Mouse (Mus musculus): ENCODE data around the gene Dennd2a.

Dennd2a gene

DNA sequence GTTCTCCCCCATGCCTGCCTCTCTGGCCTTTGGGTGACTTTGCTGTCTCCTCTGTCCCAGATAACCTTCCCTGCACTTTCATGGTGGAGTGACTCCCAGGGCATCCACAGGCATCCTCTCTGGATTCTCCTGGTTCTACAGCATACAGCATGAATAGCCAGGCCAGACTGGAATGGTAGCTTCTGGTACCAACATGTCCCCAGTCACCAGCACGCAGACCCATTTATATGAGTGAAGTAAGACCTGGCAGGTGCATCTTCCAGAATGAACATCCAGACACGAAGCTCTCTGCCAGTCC is 2.1 kb downstream of the Dennd2a start:
- DNase-seq: no peak

GRCm38 (mm10) chr6:39554888-39555647 is 2.6 kb downstream of the Dennd2a start:
- DNase-seq: no peak

DNA sequence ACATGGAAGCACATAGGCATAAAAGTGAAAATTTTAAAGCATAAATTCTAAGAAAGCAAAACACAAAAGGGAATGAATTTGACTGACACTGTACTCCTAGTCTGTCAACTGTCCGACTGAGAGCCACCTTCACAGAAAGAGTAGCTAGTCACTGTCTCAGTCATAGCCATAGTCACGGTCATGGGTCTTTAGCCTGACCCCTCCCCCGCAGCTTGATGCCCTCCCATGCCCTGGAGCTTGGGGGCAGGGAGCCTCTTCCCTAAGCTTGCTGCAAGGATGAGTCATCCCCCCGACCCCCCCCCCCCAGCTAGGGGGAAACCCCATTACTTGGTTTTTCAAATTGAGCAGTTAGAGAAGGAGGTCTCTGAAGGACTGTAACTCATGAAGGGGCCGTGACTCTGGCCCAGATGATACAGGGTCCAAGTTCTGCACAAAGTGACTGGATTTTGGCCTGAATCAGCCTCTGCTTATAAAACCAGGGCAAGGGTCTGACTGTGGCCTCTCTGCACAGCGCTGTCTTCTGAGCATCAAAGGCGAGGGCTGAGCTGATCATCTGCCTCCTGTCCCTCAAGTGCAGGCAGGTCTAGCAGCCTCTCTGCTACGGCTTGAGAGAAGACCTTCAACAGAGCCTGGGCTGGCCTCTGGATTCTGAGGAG is 5.6 kb downstream of the Dennd2a start:
- no peak for DNase-seq

DNA sequence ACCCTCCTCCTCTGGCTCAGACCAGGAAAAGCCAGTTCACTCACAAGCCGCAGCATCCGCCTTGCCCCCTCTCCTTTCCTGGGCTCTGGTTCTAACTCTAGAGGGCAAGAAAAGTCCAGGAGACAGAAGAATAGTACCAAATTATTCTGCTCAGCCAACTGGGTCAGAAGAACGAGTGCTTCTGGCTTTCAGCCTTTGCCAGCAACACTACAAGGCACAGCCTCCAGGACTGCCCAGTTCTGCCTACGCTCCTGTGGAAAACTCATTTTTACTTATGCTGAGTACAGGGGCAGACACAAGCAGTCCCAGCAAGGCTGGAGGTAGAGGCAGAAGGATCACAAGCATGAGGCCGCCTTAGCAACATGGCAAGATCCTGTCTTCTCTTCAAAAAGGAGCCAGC is 9.6 kb downstream of the Dennd2a start:
- no peak for DNase-seq

DNA sequence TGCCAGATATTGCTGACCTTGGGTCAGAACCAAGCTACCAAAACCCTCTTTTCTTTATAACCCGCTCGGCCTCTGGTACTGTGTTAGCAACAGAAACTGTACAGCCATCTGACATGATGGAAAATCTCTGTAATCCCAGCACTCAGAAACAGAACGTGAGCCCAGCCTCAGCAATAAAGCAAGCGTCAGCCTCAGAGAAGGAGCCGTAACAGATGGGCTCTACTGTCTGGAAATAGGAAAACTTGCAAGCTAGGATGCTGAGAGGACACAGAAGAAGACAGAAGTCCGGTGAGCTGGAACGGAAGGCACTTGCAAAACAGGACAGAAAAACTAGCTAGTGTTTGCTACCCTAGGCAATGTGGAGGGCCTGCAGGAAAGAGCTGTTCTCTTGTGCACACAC is 12.2 kb downstream of the Dennd2a start:
- DNase-seq: no peak

- DNase-seq: peak; percentile 54
Observed at GRCm38 (mm10) chr6:39543769-39544420, 13.8 kb downstream of the Dennd2a start.

DNA sequence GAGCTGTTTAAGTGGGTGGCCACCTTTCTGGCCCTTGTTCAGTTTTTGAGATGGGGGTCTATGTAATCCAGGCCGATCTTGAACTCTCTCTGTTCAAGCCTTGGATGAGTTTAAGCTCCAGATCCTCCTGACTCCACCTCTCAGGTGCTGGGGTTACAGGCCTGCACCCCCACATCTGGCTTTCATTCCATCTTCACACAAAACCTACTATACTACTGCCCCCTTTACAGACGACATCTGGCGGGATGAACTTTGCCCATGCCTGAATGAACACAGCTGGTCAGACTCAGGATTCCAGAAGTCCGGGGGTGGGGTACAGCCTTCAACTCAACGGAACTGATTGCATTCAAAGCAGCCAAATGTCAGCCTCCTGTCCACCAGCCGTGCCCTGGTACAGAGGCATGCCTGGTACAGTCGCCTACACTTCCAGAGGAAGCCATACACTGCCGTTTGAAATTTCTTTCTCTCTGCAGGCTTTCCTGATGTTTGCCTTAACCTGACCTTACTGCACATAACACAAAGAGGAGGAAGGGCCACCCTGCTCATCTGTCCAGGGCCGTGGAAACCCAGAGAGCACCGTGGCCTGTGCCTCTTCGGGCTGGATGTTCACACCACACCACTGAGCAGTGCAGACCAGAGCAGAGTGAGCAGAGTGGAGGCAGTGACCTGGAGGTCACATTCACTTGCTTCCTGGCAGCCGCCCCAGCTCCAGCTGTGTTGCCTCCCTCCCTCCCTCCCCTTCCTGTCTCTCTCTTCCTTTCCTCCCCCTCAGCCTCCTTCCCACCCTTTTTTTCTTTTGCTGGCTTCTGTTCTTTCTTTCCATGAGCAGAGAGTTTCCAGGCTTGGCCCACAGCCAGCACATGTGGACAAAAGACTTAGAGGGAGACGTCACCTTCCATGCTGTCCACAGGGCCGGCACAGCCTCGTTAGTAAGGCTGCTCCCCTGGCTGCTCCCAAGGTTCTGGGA is 14.8 kb downstream of the Dennd2a start:
- peak; percentile 79 for DNase-seq

GRCm38 (mm10) chr6:39540563-39540962 is 17.1 kb downstream of the Dennd2a start:
- no peak for DNase-seq

DNA sequence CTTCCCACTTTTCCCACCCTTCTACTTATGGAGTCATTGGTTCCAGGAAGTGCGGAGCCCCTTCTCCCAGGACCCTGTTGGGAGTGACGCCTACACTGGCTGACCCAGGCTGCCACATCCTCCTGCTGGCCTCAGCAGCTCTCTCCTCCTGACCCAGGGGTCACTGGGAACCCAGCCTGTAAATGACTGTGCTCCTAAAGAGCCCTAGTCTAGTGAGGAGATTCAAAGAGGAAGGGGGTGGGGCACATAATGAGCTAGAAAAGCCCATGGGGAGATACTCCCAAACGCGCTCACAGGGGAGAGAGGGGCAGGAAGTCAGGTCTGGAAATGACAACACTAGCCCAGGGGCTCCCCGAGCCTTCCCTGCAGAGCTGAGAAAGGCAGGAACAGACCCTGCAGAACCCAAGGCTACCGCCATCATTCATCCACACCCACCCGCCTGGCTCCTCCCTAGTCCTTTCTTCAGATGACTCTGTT is 17.9 kb downstream of the Dennd2a start:
- peak; percentile 58 for DNase-seq

GRCm38 (mm10) chr6:39538227-39538626 is 19.4 kb downstream of the Dennd2a start:
- no peak for DNase-seq

DNA sequence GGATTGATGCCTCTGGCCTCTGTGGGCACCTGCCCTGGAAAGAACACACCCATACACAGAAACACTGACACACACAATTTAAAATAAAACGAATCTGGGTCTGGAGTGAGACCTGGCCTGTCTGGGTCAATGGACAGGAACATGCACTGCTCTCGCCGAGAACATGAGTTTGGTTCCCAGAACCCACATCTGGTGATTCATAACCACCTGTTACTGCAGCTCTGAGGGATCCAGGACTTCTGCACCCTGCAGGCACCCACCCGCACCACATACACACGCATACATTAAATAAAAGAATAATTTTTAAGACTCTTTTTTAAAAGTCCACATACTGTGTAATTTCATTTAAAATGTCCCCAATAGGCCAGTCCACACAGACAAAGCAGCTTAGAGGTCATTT is 20.4 kb downstream of the Dennd2a start:
- no peak for DNase-seq

GRCm38 (mm10) chr6:39536621-39537020 is 21.0 kb downstream of the Dennd2a start:
- no peak for DNase-seq

DNA sequence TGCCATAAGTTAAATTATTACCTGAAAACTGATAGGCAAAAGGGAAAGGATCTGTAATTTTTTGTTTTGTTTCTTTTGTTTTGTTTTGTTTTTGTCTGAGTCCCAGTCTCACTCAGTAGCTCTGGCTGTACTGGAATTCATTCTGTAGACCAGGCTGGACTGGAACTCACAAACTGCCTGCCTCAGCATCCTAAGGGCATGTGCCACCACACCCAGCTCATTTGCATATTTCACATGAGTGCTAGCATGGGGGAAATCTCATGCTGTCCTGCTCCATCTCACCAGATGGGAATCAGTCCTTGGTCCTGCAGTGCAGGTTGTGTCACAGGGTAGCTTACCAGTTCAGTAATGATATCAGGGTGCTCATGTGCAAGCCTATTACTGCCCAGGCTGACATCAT is 22.7 kb downstream of the Dennd2a start:
- DNase-seq: no peak

- peak; percentile 71 for DNase-seq
Observed at GRCm38 (mm10) chr6:39528671-39529535, 28.8 kb downstream of the Dennd2a start.

DNA sequence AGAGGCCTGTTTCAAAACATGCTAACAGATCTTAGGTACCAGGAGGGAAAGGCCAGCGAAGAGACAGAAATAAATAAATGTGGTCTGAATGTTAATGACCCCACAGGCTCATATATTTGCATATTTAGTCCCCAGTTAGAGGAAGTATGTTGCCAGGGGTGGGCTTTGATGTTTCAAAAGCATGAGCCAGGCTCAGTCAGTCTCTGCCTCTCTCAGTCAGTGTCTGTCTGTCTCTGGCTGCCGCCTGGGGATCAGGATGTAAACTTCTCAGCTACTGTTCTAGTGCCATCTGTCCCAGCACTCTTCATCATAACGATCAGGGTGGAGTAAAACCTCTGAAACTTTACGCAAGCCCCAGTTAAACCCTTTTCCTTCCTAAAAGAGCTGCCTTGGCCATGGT is 29.9 kb downstream of the Dennd2a start:
- DNase-seq: no peak

GRCm38 (mm10) chr6:39527337-39527784 is 30.3 kb downstream of the Dennd2a start:
- DNase-seq: peak; percentile 27

- no peak for DNase-seq
Observed at GRCm38 (mm10) chr6:39526797-39527196, 30.9 kb downstream of the Dennd2a start.

DNA sequence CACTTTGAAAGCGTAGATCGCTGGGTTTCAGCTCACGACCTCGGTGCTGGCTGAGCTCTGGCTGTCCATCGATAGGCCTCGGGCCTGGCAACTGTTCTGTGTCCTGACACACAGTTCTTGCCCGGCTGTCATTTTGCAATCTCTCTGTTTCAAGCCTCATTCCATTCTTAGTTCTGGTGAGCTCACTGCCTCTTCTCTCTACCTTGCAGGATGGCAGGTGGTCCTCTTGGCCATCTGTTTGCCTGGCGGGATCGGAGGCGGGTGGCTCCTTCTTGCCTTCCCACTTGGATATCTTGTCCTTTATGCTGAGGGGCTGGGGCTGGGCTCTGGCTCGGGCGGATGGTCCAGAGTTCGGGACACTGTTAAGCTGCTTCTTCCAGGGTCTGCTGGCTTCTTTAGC is 34.5 kb downstream of the Dennd2a start:
- no peak for DNase-seq

- peak; percentile 28 for DNase-seq
Observed at GRCm38 (mm10) chr6:39522425-39522824, 35.2 kb downstream of the Dennd2a start.

- no peak for DNase-seq
Observed at GRCm38 (mm10) chr6:39515739-39516131, 41.9 kb downstream of the Dennd2a start.

DNA sequence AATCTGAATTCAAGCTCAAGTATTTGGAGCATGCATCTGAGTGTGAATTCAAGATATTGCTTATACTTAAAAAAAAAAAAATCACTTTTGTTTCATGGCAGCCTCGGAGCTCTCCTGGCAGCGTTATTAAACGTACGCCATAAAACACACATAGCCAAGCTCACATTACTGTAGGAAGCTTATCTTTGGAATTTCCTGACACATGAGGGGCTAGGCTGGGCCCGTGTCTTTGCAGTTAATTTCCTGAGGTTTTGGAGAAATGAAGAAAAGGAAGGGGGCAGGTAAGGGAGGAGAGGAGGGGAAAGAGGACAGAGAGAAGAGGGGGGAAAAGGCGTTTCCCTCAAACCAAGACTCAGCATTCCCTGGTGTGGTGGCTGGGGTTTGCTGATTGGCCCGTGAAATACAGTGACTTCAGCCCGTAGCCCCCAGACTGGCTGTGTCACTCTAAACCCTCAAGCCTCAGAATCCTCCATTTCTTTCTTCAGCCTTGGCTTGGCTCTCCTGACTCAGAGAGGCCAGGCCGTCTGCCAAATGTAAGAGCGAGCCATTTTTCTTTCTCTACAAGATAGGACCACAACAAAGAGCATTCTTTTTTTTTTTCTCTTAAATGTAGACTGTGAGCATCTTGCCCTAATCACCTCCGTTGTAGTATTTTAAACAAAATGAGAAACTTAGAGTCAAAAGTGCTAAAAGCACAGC is 42.5 kb downstream of the Dennd2a start:
- no peak for DNase-seq

All from lung, postnatal 14 days (tissue).